Mouse (Mus musculus) heart, embryonic 16.5 days (tissue): ENCODE results near the gene Efna4. TPM values are rescaled to one million over a fixed set of nuclear protein-coding genes. Genes with fewer than 3 reads are reported as not detected.

Experiments used
- ATAC-seq: fragments of 200-750 bp; cut with Nextera tagmentation; replicated peaks from 2 replicates; pipeline ENCODE4 v1.8.0; 2017; ENCODE audit warnings: moderate number of reproducible peaks; ENCODE audit not compliant: insufficient read depth, low FRiP score; ENCODE audit errors: extremely low read depth
- H3K27ac ChIP-seq: fragments of 300-500 bp; sonication (generic); 2 replicates; pipeline ENCODE4 v1.5.1; 2014; ENCODE audit warnings: mild to moderate bottlenecking, low read length, control low read depth, moderate library complexity
- H3K27me3 ChIP-seq: fragments of 300-500 bp; sonication (generic); 2 replicates; pipeline ENCODE4 v1.6.1; 2014; ENCODE audit warnings: low read length, mixed read lengths; ENCODE audit not compliant: control insufficient read depth, insufficient read depth
- H3K36me3 ChIP-seq: fragments of 300-500 bp; sonication (generic); 2 replicates; pipeline ENCODE4 v1.6.1; 2014; ENCODE audit not compliant: control insufficient read depth, insufficient read depth
- H3K4me1 ChIP-seq: fragments of 300-500 bp; sonication (generic); 2 replicates; pipeline ENCODE4 v1.6.1; 2014; ENCODE audit warnings: low read length, mixed read lengths; ENCODE audit not compliant: control insufficient read depth, insufficient read depth
- H3K4me2 ChIP-seq: fragments of 300-500 bp; sonication (generic); 2 replicates; pipeline ENCODE4 v1.6.1; 2014; ENCODE audit warnings: low read depth, mild to moderate bottlenecking, control low read depth, low read length
- H3K4me3 ChIP-seq: fragments of 300-500 bp; sonication (generic); 2 replicates; pipeline ENCODE4 v1.5.1; 2014; ENCODE audit warnings: mild to moderate bottlenecking, control low read depth, low read length
- H3K9ac ChIP-seq: fragments of 300-500 bp; sonication (generic); 2 replicates; pipeline ENCODE4 v1.6.1; 2014; ENCODE audit warnings: low read length, control low read depth
- H3K9me3 ChIP-seq: fragments of 300-500 bp; sonication (generic); replicated peaks from 2 replicates; pipeline ENCODE4 v1.6.1; 2016; ENCODE audit warnings: low read length; ENCODE audit not compliant: control insufficient read depth
- WGBS: fragments of 180-500 bp; shearing (Covaris S2); extraction: QIAGEN DNeasy Blood & Tissue Kit; methylation state at CpG from one replicate; pipeline ENCODE4 v1.1.7; 2014; 5-methylcytosine and 5-hydroxymethylcytosine counted together
- polyA plus RNA-seq: library from polyadenylated mRNA; unstranded; fragments of >200 nt; fragmentation: Nextera tagmentation; extraction: Ambion mirVana; gene quantifications from 2 replicates; pipeline ENCODE4 v1.2.1, GENCODE M21; 2015

The Efna4 gene
- polyA plus RNA-seq, 1 experiment from 2014 or later, result 5.2 TPM

GRCm38 (mm10) chr3:89328623-89329022, 9.2 kb downstream of the Efna4 start:
- Histone ChIP-seq H3K4me3 (no peak overlapping the region), H3K27me3 (peaks cover 7% of the 10 kb centered on the region; the same call in 1 of the 2 replicates), H3K9me3 (no peaks in the 10 kb centered on the region), H3K36me3 (peaks cover under 1% of the 10 kb centered on the region; the same call in 1 of the 2 replicates), H3K4me2 (no peak overlapping the region), H3K4me1 (peaks cover 3% of the 10 kb centered on the region; the same call in 1 of the 2 replicates), H3K9ac (no peak overlapping the region), H3K27ac (no peak overlapping the region)
- 0 out of 2 replicates have a peak, but pooled peaks have one; percentile 33 for ATAC-seq
- 13% methylated on average over 4 of the region's 4 CpGs for WGBS

GRCm38 (mm10) chr3:89327371-89327870, 10.4 kb downstream of the Efna4 start:
- WGBS, result 57% methylated on average over 9 of the region's 9 CpGs
- H3K4me1 ChIP-seq, result peaks cover 5% of the 10 kb centered on the region
- H3K9ac ChIP-seq, result no peak overlapping the region
- H3K27ac ChIP-seq, result no peak overlapping the region
- H3K4me2 ChIP-seq, result no peak overlapping the region
- H3K36me3 ChIP-seq, result no peaks in the 10 kb centered on the region
- H3K9me3 ChIP-seq, result no peaks in the 10 kb centered on the region
- H3K27me3 ChIP-seq, result peaks cover 14% of the 10 kb centered on the region
- H3K4me3 ChIP-seq, result no peak overlapping the region
- no peak for ATAC-seq

GRCm38 (mm10) chr3:89325882-89326281, 11.9 kb downstream of the Efna4 start:
- no peak overlapping the region for H3K4me3 ChIP-seq
- no peak overlapping the region for H3K4me2 ChIP-seq
- ATAC-seq, result no peak
- H3K36me3 ChIP-seq, result no peaks in the 10 kb centered on the region
- WGBS, result 83% methylated on average over 8 of the region's 8 CpGs
- peaks cover 18% of the 10 kb centered on the region for H3K4me1 ChIP-seq
- no peak overlapping the region for H3K27ac ChIP-seq
- peaks cover 27% of the 10 kb centered on the region for H3K27me3 ChIP-seq
- no peaks in the 10 kb centered on the region for H3K9me3 ChIP-seq
- H3K9ac ChIP-seq, result no peak overlapping the region

GRCm38 (mm10) chr3:89322514-89323165, 15.2 kb downstream of the Efna4 start, which contains the start of gene Efna3:
Gene Efna3, minus strand, starts transcription at chr3:89322965.
- H3K9me3 ChIP-seq, result no peaks in the 10 kb centered on the region
- H3K36me3 ChIP-seq, result no peaks in the 10 kb centered on the region
- peaks cover 34% of the 10 kb centered on the region for H3K4me1 ChIP-seq
- under 1% methylated on average over 47 of the region's 53 CpGs for WGBS
- peak; percentile 53; the same call in 1 of the 2 replicates for ATAC-seq
- H3K27me3 ChIP-seq, result peaks cover 56% of the 10 kb centered on the region
- H3K4me2 ChIP-seq, result peak within 1 kb of the TSS; percentile 98
- H3K9ac ChIP-seq, result peak within 1 kb of the TSS; percentile 69
- no peak within 1 kb of the TSS for H3K27ac ChIP-seq
- peak within 1 kb of the TSS; percentile 66 for H3K4me3 ChIP-seq

- peak overlapping the region; percentile 98 for H3K4me2 ChIP-seq
- WGBS, result 3% methylated on average over 14 of the region's 14 CpGs
- H3K36me3 ChIP-seq, result no peaks in the 10 kb centered on the region
- H3K4me3 ChIP-seq, result peak overlapping the region; percentile 66
- H3K9me3 ChIP-seq, result no peaks in the 10 kb centered on the region
- peaks cover 59% of the 10 kb centered on the region for H3K27me3 ChIP-seq
- H3K27ac ChIP-seq, result no peak overlapping the region
- ATAC-seq, result no peak
- H3K4me1 ChIP-seq, result peaks cover 34% of the 10 kb centered on the region
- peak overlapping the region; percentile 69 for H3K9ac ChIP-seq
Observed at GRCm38 (mm10) chr3:89322131-89322500, 15.7 kb downstream of the Efna4 start.

- Histone ChIP-seq H3K36me3 (no peaks in the 10 kb centered on the region), H3K27ac (no peak overlapping the region), H3K9ac (peak overlapping the region; percentile 55), H3K9me3 (no peaks in the 10 kb centered on the region), H3K27me3 (peaks cover 59% of the 10 kb centered on the region), H3K4me2 (peak overlapping the region; percentile 98), H3K4me1 (peaks cover 37% of the 10 kb centered on the region), H3K4me3 (peak overlapping the region; percentile 66)
- WGBS, result under 1% methylated on average over 65 of the region's 66 CpGs
- no peak for ATAC-seq
Observed at GRCm38 (mm10) chr3:89321183-89322130, 16.4 kb downstream of the Efna4 start.

- Histone ChIP-seq H3K27ac (no peak overlapping the region), H3K4me3 (peak overlapping the region; percentile 66), H3K9ac (peak overlapping the region; percentile 55), H3K27me3 (peaks cover 64% of the 10 kb centered on the region), H3K4me2 (peak overlapping the region; percentile 98), H3K36me3 (no peaks in the 10 kb centered on the region), H3K9me3 (no peaks in the 10 kb centered on the region), H3K4me1 (peaks cover 44% of the 10 kb centered on the region)
- no peak for ATAC-seq
- 2% methylated on average over 41 of the region's 41 CpGs for WGBS
Observed at GRCm38 (mm10) chr3:89320581-89321182, 17.1 kb downstream of the Efna4 start.

GRCm38 (mm10) chr3:89319591-89320350, 18.1 kb downstream of the Efna4 start:
- Histone ChIP-seq H3K27ac (no peak overlapping the region), H3K27me3 (peaks cover 64% of the 10 kb centered on the region), H3K4me2 (peak overlapping the region; percentile 98), H3K4me3 (peak overlapping the region; percentile 51), H3K9ac (peak overlapping the region; percentile 50), H3K4me1 (peaks cover 53% of the 10 kb centered on the region), H3K36me3 (no peaks in the 10 kb centered on the region), H3K9me3 (no peaks in the 10 kb centered on the region)
- 3% methylated on average over 57 of the region's 58 CpGs for WGBS
- no peak for ATAC-seq
